Mouse (Mus musculus): Measurements from ENCODE around the gene Gm38394. TPM values are rescaled to one million over a fixed set of nuclear protein-coding genes. Genes with fewer than 3 reads are reported as not detected.

Gene Gm38394
- polyA plus RNA-seq (2017; shearing (Covaris generic)), result 3.6 TPM

GRCm38 (mm10) chr1:133661203-133661933 is at the start of gene Gm38394:
Gm38394 (minus strand) TSS chr1:133661318.

GRCm38 (mm10) chr1:133689897-133690296 is 28.8 kb upstream of the Gm38394 start, which contains the start of gene Lax1:
Lax1 (minus strand) TSS chr1:133690108.

GRCm38 (mm10) chr1:133660466-133661202 is 484 bp downstream of the Gm38394 start, which contains the start of gene Zbed6:
Zbed6 (minus strand) TSS chr1:133660885.

GRCm38 (mm10) chr1:133609771-133610502 is 51.2 kb downstream of the Gm38394 start, which contains the start of gene Snrpe:
Snrpe (minus strand) TSS chr1:133610291.

Other genes starting within 250 kb of the Gm38394 start
- 1.0 TPM for gene Sox13, start 236.9 kb downstream of the Gm38394 start, polyA plus RNA-seq (2017; shearing (Covaris generic))
- 217 TPM for gene Snrpe, start 51.0 kb downstream of the Gm38394 start, polyA plus RNA-seq (2017; shearing (Covaris generic))
- gene Zbed6, start 433 bp downstream of the Gm38394 start, polyA plus RNA-seq (2017; shearing (Covaris generic)), result not detected
- 53.0 TPM for gene Lax1, start 28.8 kb upstream of the Gm38394 start, polyA plus RNA-seq (2017; shearing (Covaris generic))
- gene Atp2b4, start 139.7 kb upstream of the Gm38394 start, polyA plus RNA-seq (2017; shearing (Covaris generic)), result 3.2 TPM
- gene Optc, start 246.7 kb upstream of the Gm38394 start, polyA plus RNA-seq (2017; shearing (Covaris generic)), result not detected

Measured in naive thymus-derived CD4-positive, alpha-beta T cell, adult 5 months (primary cell).